Mouse (Mus musculus): Measurements from ENCODE around the gene Grem1.

The Grem1 gene

GRCm38 (mm10) chr2:113758311-113759161 lies at the start of gene Grem1:
Gene Grem1 (minus strand): TSS chr2:113758646.
- no peak for DNase-seq (ENCODE audit: low spot score in 2 of 2)

- DNase-seq (ENCODE audit: low spot score in 2 of 2), result no peak
Observed at GRCm38 (mm10) chr2:113807640-113808039, 49.2 kb upstream of the Grem1 start.

- DNase-seq (ENCODE audit: low spot score in 2 of 2), result no peak
Observed at GRCm38 (mm10) chr2:113806851-113807577, 48.6 kb upstream of the Grem1 start.

GRCm38 (mm10) chr2:113805765-113806164 lies 47.3 kb upstream of the Grem1 start:
- DNase-seq (ENCODE audit: low spot score in 2 of 2), result no peak

GRCm38 (mm10) chr2:113803753-113804152 lies 45.3 kb upstream of the Grem1 start:
- DNase-seq (ENCODE audit: low spot score in 2 of 2), result no peak

- DNase-seq (ENCODE audit: low spot score in 2 of 2), result no peak
Observed at GRCm38 (mm10) chr2:113800846-113801245, 42.4 kb upstream of the Grem1 start.

- no peak for DNase-seq (ENCODE audit: low spot score in 2 of 2)
Observed at GRCm38 (mm10) chr2:113798605-113799004, 40.2 kb upstream of the Grem1 start.

- DNase-seq (ENCODE audit: low spot score in 2 of 2), result no peak
Observed at GRCm38 (mm10) chr2:113795186-113795585, 36.7 kb upstream of the Grem1 start.

- DNase-seq (ENCODE audit: low spot score in 2 of 2), result no peak
Observed at GRCm38 (mm10) chr2:113793521-113793920, 35.1 kb upstream of the Grem1 start.

- DNase-seq (ENCODE audit: low spot score in 2 of 2), result no peak
Observed at GRCm38 (mm10) chr2:113788821-113789387, 30.5 kb upstream of the Grem1 start.

GRCm38 (mm10) chr2:113787882-113788281 lies 29.4 kb upstream of the Grem1 start:
- DNase-seq (ENCODE audit: low spot score in 2 of 2), result no peak

- DNase-seq (ENCODE audit: low spot score in 2 of 2), result no peak
Observed at GRCm38 (mm10) chr2:113784851-113785250, 26.4 kb upstream of the Grem1 start.

- DNase-seq (ENCODE audit: low spot score in 2 of 2), result no peak
Observed at GRCm38 (mm10) chr2:113781521-113781920, 23.1 kb upstream of the Grem1 start.

GRCm38 (mm10) chr2:113781107-113781506 lies 22.7 kb upstream of the Grem1 start:
- DNase-seq (ENCODE audit: low spot score in 2 of 2), result no peak

GRCm38 (mm10) chr2:113779336-113779735 lies 20.9 kb upstream of the Grem1 start:
- peak in 1 of 2 experiments; percentile 29 for DNase-seq (ENCODE audit: low spot score in 2 of 2)

GRCm38 (mm10) chr2:113778036-113778435 lies 19.6 kb upstream of the Grem1 start:
- DNase-seq (ENCODE audit: low spot score in 2 of 2), result no peak

- DNase-seq (ENCODE audit: low spot score in 2 of 2), result no peak
Observed at GRCm38 (mm10) chr2:113776297-113776696, 17.9 kb upstream of the Grem1 start.

- DNase-seq (ENCODE audit: low spot score in 2 of 2), result no peak
Observed at GRCm38 (mm10) chr2:113774150-113774805, 15.8 kb upstream of the Grem1 start.

- no peak for DNase-seq (ENCODE audit: low spot score in 2 of 2)
Observed at GRCm38 (mm10) chr2:113768541-113769303, 10.3 kb upstream of the Grem1 start.

GRCm38 (mm10) chr2:113765885-113766284 lies 7.4 kb upstream of the Grem1 start:
- no peak for DNase-seq (ENCODE audit: low spot score in 2 of 2)

GRCm38 (mm10) chr2:113764968-113765367 lies 6.5 kb upstream of the Grem1 start:
- DNase-seq (ENCODE audit: low spot score in 2 of 2), result no peak
